Mouse (Mus musculus): ENCODE data around the gene Atxn7. TPM values are rescaled to one million over a fixed set of nuclear protein-coding genes. Genes with fewer than 3 reads are reported as not detected.

The Atxn7 gene
- polyA plus RNA-seq (2017; shearing (Covaris generic)) = 49.2 TPM

DNA sequence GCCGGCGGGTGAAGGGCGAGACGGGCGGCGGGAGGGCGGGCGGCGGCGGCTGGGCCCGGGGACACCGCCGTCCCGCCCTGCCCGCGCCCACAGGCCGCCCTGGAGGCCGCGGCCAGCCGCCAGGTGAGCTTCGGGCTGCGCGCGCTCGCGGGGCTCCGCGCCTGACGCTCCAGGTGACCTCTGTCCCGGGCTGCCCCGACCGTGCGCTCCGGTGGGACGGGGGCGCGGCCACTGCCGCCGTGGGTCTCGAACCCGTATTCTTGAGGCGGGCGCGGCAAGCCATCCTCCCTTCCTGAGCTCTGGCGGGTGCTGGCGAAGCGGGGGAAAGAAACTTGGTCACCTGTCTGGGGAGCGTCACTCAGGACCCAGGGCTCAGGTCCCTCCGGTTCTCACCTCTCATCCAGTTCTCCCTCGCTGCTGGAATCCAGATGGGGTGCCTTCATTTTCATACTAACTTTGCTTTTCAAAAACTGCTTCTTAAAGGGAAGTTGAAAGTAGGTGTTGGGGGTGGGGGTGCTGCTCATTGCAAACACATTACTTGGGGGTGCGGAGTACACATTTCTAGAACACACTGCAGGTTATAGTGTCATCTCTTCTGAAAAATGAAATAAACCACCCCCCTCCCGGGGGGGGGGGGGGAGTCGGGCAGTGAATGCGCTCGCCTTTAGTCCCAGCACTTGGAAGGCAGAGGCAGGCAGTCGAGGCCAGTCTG, at the start of gene Atxn7, which contains the start of gene Thoc7:
Gene Atxn7 (plus strand): TSS at position 40 of the 712 bp plus-strand sequence.
Gene Thoc7 (minus strand): TSS at position 452 of the 712 bp plus-strand sequence.

GRCm38 (mm10) chr14:13914387-13915082, 46.7 kb upstream of the Atxn7 start, which contains the start of gene Gm281:
TSS of gene Gm281 (minus strand) at chr14:13914478.

GRCm38 (mm10) chr14:14120230-14121096, 159.2 kb downstream of the Atxn7 start, which contains the start of gene Psmd6:
TSS of gene Psmd6 (minus strand) at chr14:14120984.

Other genes starting within 250 kb of the Atxn7 start
- gene Gm281, start 47.0 kb upstream of the Atxn7 start, polyA plus RNA-seq (2017; shearing (Covaris generic)) = not detected
- 137 TPM for gene Thoc7, start 412 bp downstream of the Atxn7 start, polyA plus RNA-seq (2017; shearing (Covaris generic))
- 119 TPM for gene Psmd6, start 159.5 kb downstream of the Atxn7 start, polyA plus RNA-seq (2017; shearing (Covaris generic))
- not detected for gene Olfr720, start 225.4 kb downstream of the Atxn7 start, polyA plus RNA-seq (2017; shearing (Covaris generic))